Mouse (Mus musculus): ENCODE measurements around the gene Ugdh.
A peak's percentile ranks its signal among the peaks of the same experiment; 100 is the strongest.

Gene Ugdh

DNA sequence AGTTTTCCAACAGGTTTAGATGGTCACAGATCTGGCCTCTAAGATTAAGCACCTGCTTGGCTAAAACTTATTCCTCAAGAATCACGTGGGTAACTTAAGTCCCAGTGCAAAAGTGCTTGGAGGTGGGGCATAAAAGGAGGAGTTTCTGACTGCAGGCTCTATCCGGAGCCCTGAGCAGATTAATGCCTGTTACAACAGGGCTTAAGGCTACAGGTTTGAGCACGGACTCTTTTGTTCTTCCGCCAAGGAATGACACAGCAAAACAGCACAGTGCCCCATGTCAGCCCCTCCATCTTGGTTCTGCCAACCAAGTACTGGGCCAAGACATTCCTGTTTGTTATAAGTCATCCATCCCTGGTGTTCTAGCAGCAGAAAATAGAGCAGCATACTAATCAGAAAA, 7.4 kb downstream of the Ugdh start:
- DNase-seq (ENCODE audit: low spot score): peak; percentile 40

GRCm38 (mm10) chr5:65425251-65425650, 10.5 kb downstream of the Ugdh start:
- DNase-seq (ENCODE audit: low spot score): no peak

- peak; percentile 54 for DNase-seq (ENCODE audit: low spot score)
Measured at GRCm38 (mm10) chr5:65424215-65424614, 11.5 kb downstream of the Ugdh start.

- DNase-seq (ENCODE audit: low spot score): no peak
Measured at GRCm38 (mm10) chr5:65422803-65423202, 12.9 kb downstream of the Ugdh start.

DNA sequence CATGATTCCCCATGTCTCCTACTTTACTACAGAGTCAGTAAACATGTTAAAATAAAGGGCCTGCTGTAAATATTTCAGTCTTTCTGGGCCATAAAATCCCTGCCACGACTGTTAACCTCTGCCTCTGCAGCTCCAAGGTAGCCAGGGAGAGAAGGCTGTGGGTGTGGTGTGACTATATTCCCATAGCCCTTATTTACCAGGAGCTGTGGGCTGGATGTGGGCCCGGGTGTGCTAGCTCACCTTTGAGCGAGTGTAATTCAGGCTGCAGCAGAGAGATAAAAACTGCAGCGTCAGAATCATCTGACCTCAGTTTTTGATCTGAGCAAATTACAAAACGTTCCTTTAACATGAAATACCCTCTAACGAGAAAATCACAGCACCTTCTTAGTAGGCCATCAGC, 14.9 kb downstream of the Ugdh start:
- no peak for DNase-seq (ENCODE audit: low spot score)

DNA sequence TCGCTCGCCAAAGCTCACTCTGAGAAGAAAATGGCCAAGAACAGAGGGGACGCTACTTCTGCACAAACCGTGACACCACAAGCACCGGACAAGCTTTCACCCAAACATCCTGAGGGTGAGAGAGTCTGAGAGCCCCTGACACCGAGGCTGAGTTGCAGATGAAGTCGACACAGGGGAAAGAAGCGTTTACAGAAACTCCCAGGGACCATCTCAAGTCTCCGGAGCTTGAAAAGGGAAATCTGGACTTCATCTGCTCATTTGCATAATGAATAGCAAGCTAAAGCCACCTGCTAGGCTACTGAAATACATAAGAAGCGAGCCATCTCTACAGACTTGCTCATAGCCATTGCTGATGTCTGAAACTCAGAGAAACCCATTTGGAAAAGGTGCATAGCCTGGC, 16.6 kb downstream of the Ugdh start:
- no peak for DNase-seq (ENCODE audit: low spot score)

DNA sequence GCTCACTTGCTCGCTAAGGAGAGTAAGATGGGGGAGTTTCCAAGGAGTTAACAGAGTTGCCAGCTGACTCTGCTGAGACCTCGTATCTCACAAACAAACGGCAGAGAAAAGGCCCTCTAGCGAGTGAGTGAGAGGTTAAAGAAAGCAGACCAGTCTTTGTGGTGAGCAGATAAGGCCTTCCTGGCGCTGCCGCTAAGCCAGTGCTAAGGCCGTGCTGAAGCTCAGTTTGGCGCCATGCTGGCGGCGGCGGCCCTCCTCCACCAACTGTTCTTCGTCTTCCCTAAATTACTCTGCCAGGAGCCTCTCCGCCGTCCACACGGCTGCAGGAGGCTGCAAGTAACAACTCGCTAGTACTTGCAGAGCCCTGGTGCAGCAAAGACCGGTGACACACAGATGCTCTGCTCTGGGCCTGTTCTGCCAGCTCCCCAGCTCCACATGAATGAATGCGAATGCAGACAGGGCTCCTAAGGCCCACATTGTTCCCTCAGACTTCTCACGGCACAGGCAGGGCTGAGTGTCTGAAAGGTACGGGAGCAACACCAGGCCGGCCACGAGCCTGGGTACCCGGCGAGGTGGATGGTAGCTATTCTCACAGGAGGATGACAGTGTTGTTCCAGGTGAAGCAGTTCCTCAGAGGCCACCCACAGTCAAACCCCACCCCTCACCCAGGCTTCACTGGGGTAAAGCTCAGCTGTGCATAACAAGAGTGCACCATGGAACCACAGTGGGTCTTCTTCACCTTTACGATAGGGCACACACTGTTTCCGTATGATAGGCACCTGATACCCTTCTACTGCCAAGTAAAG, 19.9 kb downstream of the Ugdh start:
- DNase-seq (ENCODE audit: low spot score): peak; percentile 75

DNA sequence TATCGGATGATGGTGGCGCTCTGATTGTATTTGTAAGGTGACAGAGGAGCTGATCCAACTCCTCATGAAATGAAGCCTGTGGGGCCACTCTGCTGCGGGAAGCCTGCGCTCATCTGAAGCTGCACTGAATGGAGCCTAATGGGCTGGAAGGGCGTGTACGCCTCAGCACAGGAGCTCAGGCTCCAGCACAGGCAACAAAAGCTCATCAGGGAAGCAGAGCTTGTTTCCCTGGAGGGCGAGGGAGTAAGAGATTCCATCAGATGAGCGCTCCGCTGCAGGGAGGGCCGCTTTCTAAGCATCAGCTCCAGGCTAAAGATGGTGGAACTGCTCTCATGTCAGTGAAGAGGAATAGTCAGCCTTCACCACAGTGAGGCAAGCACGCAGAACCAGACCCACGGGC, 27.8 kb downstream of the Ugdh start:
- no peak for DNase-seq (ENCODE audit: low spot score)

- DNase-seq (ENCODE audit: low spot score): peak; percentile 65
Measured at GRCm38 (mm10) chr5:65401251-65401994, 34.3 kb downstream of the Ugdh start.

GRCm38 (mm10) chr5:65394425-65394824, 41.3 kb downstream of the Ugdh start:
- DNase-seq (ENCODE audit: low spot score): no peak

DNA sequence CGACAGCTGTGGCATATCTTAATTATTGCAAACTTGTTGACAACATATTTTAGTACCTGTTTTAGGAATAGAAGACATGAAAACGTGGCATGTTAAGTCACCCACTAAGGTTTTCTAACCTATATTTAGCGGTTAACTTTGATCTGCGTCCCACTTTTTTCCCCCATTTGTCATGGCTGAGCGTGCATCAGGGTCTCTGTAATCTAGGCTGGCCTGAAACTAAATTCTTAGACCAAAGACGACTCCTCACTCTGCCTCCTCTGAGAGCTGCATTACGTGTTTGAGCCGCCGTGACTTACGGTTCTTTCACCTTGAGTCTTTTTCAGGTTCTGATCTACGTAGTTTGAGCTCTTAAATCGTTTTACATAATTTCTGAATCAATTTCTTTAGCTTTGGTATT, 44.0 kb downstream of the Ugdh start:
- DNase-seq (ENCODE audit: low spot score): no peak

GRCm38 (mm10) chr5:65390648-65391644, 44.8 kb downstream of the Ugdh start, which contains the start of the genes Rpl9 and Lias:
Gene Rpl9, minus strand, starts transcription at chr5:65391444.
Gene Lias, plus strand, starts transcription at chr5:65391497.
- peak; percentile 96 for DNase-seq (ENCODE audit: low spot score)

DNA sequence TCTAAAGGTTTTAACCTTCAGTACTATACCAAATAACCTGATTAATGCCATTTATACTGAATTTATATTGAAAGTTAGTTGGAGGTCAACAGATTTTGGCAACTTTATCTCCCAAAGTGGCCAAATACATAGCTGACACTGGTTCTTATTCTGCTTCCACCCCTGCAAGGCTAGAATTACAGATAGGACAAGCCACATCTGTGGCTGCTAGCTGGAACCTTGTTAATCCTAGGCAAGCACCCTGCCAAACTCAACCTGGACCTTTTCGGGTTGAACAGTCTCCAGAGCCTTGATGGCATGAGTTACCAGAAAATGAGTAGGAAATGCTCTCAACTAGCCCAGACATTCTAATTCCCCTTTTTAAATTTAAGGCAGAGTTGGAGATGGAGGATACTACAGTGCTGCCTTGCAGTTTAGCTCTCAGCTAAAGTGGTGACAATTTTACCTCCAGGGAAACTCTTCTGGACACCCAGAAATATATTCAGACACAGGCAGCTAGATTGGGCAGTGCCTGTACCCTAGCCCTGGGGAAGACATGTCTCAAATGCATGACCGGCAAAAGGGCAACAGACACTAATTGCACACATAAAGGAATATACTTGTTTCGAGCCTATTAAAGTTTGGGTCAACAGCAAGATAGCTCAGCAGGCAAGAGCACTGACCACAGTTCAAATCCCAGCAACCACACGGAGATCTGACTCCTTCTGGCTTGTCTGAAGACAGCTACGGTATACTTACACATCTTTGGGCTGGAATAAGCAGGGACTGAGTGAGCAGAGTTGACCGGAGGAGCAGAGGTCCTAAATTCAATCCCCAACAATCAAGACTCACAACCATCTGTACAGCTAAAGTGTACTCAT, 48.5 kb downstream of the Ugdh start:
- DNase-seq (ENCODE audit: low spot score): peak; percentile 32

GRCm38 (mm10) chr5:65385704-65386103, 50.0 kb downstream of the Ugdh start:
- DNase-seq (ENCODE audit: low spot score): no peak

DNA sequence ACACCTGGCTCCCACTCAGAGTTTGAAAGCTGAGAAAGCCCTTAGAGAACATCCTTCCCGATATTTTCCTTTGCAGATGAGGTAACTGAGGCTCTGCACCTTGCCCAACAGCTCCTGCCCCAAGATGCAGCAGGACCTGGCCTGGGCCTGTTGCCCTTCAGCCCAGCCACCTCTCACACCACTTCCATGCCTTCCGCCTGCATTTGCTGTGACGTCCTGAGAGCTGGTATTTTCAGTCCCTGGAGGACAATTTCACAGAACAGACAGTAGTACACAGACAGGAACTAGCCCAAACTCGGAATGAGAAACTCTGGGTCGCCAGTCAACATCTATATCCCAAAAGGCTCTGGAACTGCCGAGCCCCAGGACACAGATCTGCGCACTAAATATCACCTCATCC, 61.0 kb downstream of the Ugdh start:
- DNase-seq (ENCODE audit: low spot score): no peak

DNA sequence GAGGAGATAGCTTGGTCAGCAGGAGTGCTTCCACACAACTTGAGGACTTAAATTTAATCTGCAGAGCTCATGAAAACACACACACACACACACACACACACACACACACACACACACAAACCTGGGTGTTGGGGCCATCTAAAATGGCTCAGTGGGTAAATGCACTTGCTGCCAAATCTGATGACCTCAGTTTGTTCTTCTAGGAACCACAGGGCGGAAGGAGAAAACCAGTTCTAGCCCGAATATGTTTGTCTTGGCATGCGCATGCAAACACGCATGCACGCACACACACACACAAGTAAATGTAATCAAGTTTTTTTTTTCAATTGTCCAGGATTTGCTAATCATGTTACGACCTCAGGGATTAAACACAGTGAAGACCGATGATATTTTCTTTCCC, 64.2 kb downstream of the Ugdh start:
- DNase-seq (ENCODE audit: low spot score): no peak

DNA sequence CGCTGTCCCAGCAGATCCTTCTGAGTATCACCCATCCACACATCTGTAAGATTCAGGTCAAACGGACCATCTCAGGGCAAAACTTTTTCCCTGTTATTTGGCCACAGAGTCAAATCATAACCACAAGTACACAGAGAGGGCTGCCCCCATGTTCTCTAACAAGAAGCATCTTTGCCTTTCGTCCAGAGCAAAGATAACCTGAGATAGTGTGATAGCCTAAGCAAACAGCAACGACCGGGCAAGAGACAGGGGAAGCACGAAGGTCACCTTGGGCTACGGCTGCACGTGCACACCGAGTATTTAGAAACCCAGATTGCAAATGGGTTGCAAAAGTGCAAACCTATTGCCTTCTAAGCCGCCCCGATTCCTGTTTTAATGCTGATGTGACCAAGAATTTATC, 67.9 kb downstream of the Ugdh start:
- DNase-seq (ENCODE audit: low spot score): peak; percentile 86

Measured in yolk sac, embryonic 10.5 days (tissue).